Mouse (Mus musculus) forebrain, embryonic 15.5 days (tissue): ENCODE data around the gene Agps. TPM values are rescaled to one million over a fixed set of nuclear protein-coding genes. Genes with fewer than 3 reads are reported as not detected.
"Not testable (repeated sequence)": the region's sequence is repeated elsewhere in the genome, so short reads cannot be mapped to it uniquely, and the experiment has no call there.

Experiments used
- ATAC-seq: fragments of 200-750 bp; cut with Nextera tagmentation; replicated peaks from 2 replicates; pipeline ENCODE4 v1.8.0; 2017; ENCODE audit warnings: mild to moderate bottlenecking, moderate TSS enrichment, moderate library complexity
- H3K27ac ChIP-seq: fragments of 300-500 bp; sonication (generic); replicated peaks from 2 replicates; pipeline ENCODE4 v1.5.1; 2015; ENCODE audit warnings: mild to moderate bottlenecking, inconsistent platforms
- H3K27me3 ChIP-seq: fragments of 300-500 bp; sonication (generic); 2 replicates; pipeline ENCODE4 v1.6.1; 2015; ENCODE audit warnings: inconsistent platforms
- H3K36me3 ChIP-seq: fragments of 300-500 bp; sonication (generic); 2 replicates; pipeline ENCODE4 v1.6.1; 2015; ENCODE audit warnings: mild to moderate bottlenecking, inconsistent platforms
- H3K4me1 ChIP-seq: fragments of 300-500 bp; sonication (generic); 2 replicates; pipeline ENCODE4 v1.6.1; 2015; ENCODE audit warnings: inconsistent platforms
- H3K4me2 ChIP-seq: fragments of 300-500 bp; sonication (generic); replicated peaks from 2 replicates; pipeline ENCODE4 v1.6.1; 2015; ENCODE audit warnings: mild to moderate bottlenecking, inconsistent platforms
- H3K4me3 ChIP-seq: fragments of 300-500 bp; sonication (generic); 2 replicates; pipeline ENCODE4 v1.5.1; 2015; ENCODE audit warnings: mild to moderate bottlenecking, inconsistent platforms
- H3K9ac ChIP-seq: fragments of 300-500 bp; sonication (generic); replicated peaks from 2 replicates; pipeline ENCODE4 v1.6.1; 2015; ENCODE audit warnings: mild to moderate bottlenecking, inconsistent platforms
- H3K9me3 ChIP-seq: fragments of 300-500 bp; sonication (generic); 2 replicates; pipeline ENCODE4 v1.6.1; 2016; ENCODE audit warnings: inconsistent platforms
- WGBS: fragments of 180-500 bp; shearing (Covaris S2); methylation state at CpG from one replicate; pipeline ENCODE4 v1.1.7; 2015; ENCODE audit warnings: mixed read lengths; 5-methylcytosine and 5-hydroxymethylcytosine counted together
- polyA plus RNA-seq: library from polyadenylated mRNA; unstranded; fragments of >200 nt; fragmentation: Nextera tagmentation; extraction: Ambion mirVana; gene quantifications from 2 replicates; pipeline ENCODE4 v1.2.1, GENCODE M21; 2015

Gene Agps
- polyA plus RNA-seq, 1 experiment from 2014 or later, result 25.8 TPM

GRCm38 (mm10) chr2:75974131-75974530, 142.2 kb downstream of the Agps start:
- Histone ChIP-seq H3K9me3 (no peaks in the 10 kb centered on the region), H3K4me3 (no peak overlapping the region), H3K27me3 (no peaks in the 10 kb centered on the region), H3K27ac (no peak overlapping the region), H3K4me2 (no peak overlapping the region), H3K36me3 (no peaks in the 10 kb centered on the region), H3K9ac (no peak overlapping the region), H3K4me1 (no peaks in the 10 kb centered on the region)
- ATAC-seq, result no peak
- WGBS, result 80% methylated on average over 9 of the region's 9 CpGs

GRCm38 (mm10) chr2:75976070-75976469, 144.1 kb downstream of the Agps start:
- H3K4me2 ChIP-seq, H3K27me3 ChIP-seq, H3K4me3 ChIP-seq, H3K27ac ChIP-seq, H3K36me3 ChIP-seq, H3K9me3 ChIP-seq, ATAC-seq, H3K9ac ChIP-seq, H3K4me1 ChIP-seq: not testable (repeated sequence)
- WGBS, result 95% methylated on average over 2 of the region's 2 CpGs

- not testable (repeated sequence) for H3K9ac ChIP-seq, H3K9me3 ChIP-seq, ATAC-seq, H3K27me3 ChIP-seq, H3K4me3 ChIP-seq, H3K4me1 ChIP-seq, H3K36me3 ChIP-seq, H3K27ac ChIP-seq
- 29% methylated on average over 21 of the region's 24 CpGs for WGBS
- H3K4me2 ChIP-seq, result 0 out of 2 replicates have a peak within 1 kb of the TSS, but pooled peaks have one; percentile 10
These were observed 145.9 kb downstream of the Agps start, which contains the start of gene Ttc30a2 for GRCm38 (mm10) chr2:75977752-75978368. Gene Ttc30a2, minus strand, starts transcription at chr2:75978170.

Other genes with a start within 250 kb of the Agps start
- gene Hnrnpa3, start 172.9 kb upstream of the Agps start, polyA plus RNA-seq, result 256 and 258 TPM in 2 replicates
- 13.3 and 14.3 TPM in 2 replicates for gene Nfe2l2, start 127.5 kb upstream of the Agps start, polyA plus RNA-seq
- 15.3 and 19.3 TPM in 2 replicates for gene Ttc30b, start 106.4 kb downstream of the Agps start, polyA plus RNA-seq
- gene Ttc30a2, start 146.0 kb downstream of the Agps start, polyA plus RNA-seq, result 0.47 and 0.79 TPM in 2 replicates
- 7.7 and 8.4 TPM in 2 replicates for gene Ttc30a1, start 149.8 kb downstream of the Agps start, polyA plus RNA-seq